Mouse (Mus musculus): Measurements from ENCODE around the gene Snx29. TPM values are rescaled to one million over a fixed set of nuclear protein-coding genes. Genes with fewer than 3 reads are reported as not detected.

Snx29 gene
- polyA plus RNA-seq, 1 experiment from 2014 or later = 15.3 TPM

- H3K9me3 ChIP-seq (ENCODE audit: control insufficient read depth, low read length) = no peaks in the 10 kb centered on the region
- no peak overlapping the region for H3K27ac ChIP-seq (ENCODE audit: low read depth, low read length)
- H3K36me3 ChIP-seq (ENCODE audit: control insufficient read depth, insufficient read depth, low read length) = no peaks in the 10 kb centered on the region
- DNase-seq (ENCODE audit: low spot score) = no peak
- WGBS = 71% methylated on average over 2 of the region's 2 CpGs
- ATAC-seq (ENCODE audit: low FRiP score) = no peak
- H3K4me1 ChIP-seq (replicated peaks; ENCODE audit: control insufficient read depth, insufficient read depth, low read length) = no peaks in the 10 kb centered on the region
- no peak overlapping the region for H3K4me2 ChIP-seq (replicated peaks; ENCODE audit: low read depth, low read length)
- no peak overlapping the region for H3K9ac ChIP-seq (ENCODE audit: low read depth, low read length)
- no peak overlapping the region for H3K4me3 ChIP-seq (ENCODE audit: low read depth, low read length)
- H3K27me3 ChIP-seq (ENCODE audit: control insufficient read depth, insufficient read depth, low read length) = no peaks in the 10 kb centered on the region
These were observed 403.2 kb downstream of the Snx29 start for GRCm38 (mm10) chr16:11725901-11726300.

GRCm38 (mm10) chr16:11727331-11727730 lies 404.6 kb downstream of the Snx29 start:
- H3K4me3 ChIP-seq (ENCODE audit: low read depth, low read length) = no peak overlapping the region
- WGBS = 96% methylated on average over 9 of the region's 9 CpGs
- DNase-seq (ENCODE audit: low spot score) = no peak

GRCm38 (mm10) chr16:11728131-11728530 lies 405.4 kb downstream of the Snx29 start:
- no peak for ATAC-seq (ENCODE audit: low FRiP score)

More at GRCm38 (mm10) chr16:11727331-11727730, 404.6 kb downstream of the Snx29 start:
- no peak overlapping the region for H3K9ac ChIP-seq (ENCODE audit: low read depth, low read length)
- no peak for ATAC-seq (ENCODE audit: low FRiP score)
- H3K36me3 ChIP-seq (ENCODE audit: control insufficient read depth, insufficient read depth, low read length) = no peaks in the 10 kb centered on the region
- no peaks in the 10 kb centered on the region for H3K27me3 ChIP-seq (ENCODE audit: control insufficient read depth, insufficient read depth, low read length)
- no peaks in the 10 kb centered on the region for H3K9me3 ChIP-seq (ENCODE audit: control insufficient read depth, low read length)
- H3K4me2 ChIP-seq (replicated peaks; ENCODE audit: low read depth, low read length) = no peak overlapping the region
- H3K4me1 ChIP-seq (replicated peaks; ENCODE audit: control insufficient read depth, insufficient read depth, low read length) = no peaks in the 10 kb centered on the region
- no peak overlapping the region for H3K27ac ChIP-seq (ENCODE audit: low read depth, low read length)

GRCm38 (mm10) chr16:11728627-11729026 lies 405.9 kb downstream of the Snx29 start:
- Histone ChIP-seq H3K4me1 (replicated peaks; ENCODE audit: control insufficient read depth, insufficient read depth, low read length) (no peaks in the 10 kb centered on the region), H3K9ac (ENCODE audit: low read depth, low read length) (no peak overlapping the region), H3K4me2 (replicated peaks; ENCODE audit: low read depth, low read length) (no peak overlapping the region), H3K27me3 (ENCODE audit: control insufficient read depth, insufficient read depth, low read length) (no peaks in the 10 kb centered on the region), H3K9me3 (ENCODE audit: control insufficient read depth, low read length) (no peaks in the 10 kb centered on the region), H3K36me3 (ENCODE audit: control insufficient read depth, insufficient read depth, low read length) (no peaks in the 10 kb centered on the region), H3K4me3 (ENCODE audit: low read depth, low read length) (no peak overlapping the region), H3K27ac (ENCODE audit: low read depth, low read length) (no peak overlapping the region)
- no peak for DNase-seq (ENCODE audit: low spot score)
- 79% methylated on average over 3 of the region's 3 CpGs for WGBS
- ATAC-seq (ENCODE audit: low FRiP score) = no peak

More at GRCm38 (mm10) chr16:11728131-11728530, 405.4 kb downstream of the Snx29 start:
- no peak for DNase-seq (ENCODE audit: low spot score)
- Histone ChIP-seq H3K4me3 (ENCODE audit: low read depth, low read length) (no peak overlapping the region), H3K9me3 (ENCODE audit: control insufficient read depth, low read length) (no peaks in the 10 kb centered on the region), H3K9ac (ENCODE audit: low read depth, low read length) (no peak overlapping the region), H3K27ac (ENCODE audit: low read depth, low read length) (no peak overlapping the region), H3K4me1 (replicated peaks; ENCODE audit: control insufficient read depth, insufficient read depth, low read length) (no peaks in the 10 kb centered on the region), H3K27me3 (ENCODE audit: control insufficient read depth, insufficient read depth, low read length) (no peaks in the 10 kb centered on the region), H3K4me2 (replicated peaks; ENCODE audit: low read depth, low read length) (no peak overlapping the region), H3K36me3 (ENCODE audit: control insufficient read depth, insufficient read depth, low read length) (no peaks in the 10 kb centered on the region)
- whole genome bisulfite sequencing = 81% methylated on average over 3 of the region's 3 CpGs

GRCm38 (mm10) chr16:11729111-11729510 lies 406.4 kb downstream of the Snx29 start:
- H3K9ac ChIP-seq (ENCODE audit: low read depth, low read length) = no peak overlapping the region
- no peaks in the 10 kb centered on the region for H3K36me3 ChIP-seq (ENCODE audit: control insufficient read depth, insufficient read depth, low read length)
- H3K27ac ChIP-seq (ENCODE audit: low read depth, low read length) = no peak overlapping the region
- no peak overlapping the region for H3K4me3 ChIP-seq (ENCODE audit: low read depth, low read length)
- no peak overlapping the region for H3K4me2 ChIP-seq (replicated peaks; ENCODE audit: low read depth, low read length)
- H3K9me3 ChIP-seq (ENCODE audit: control insufficient read depth, low read length) = no peaks in the 10 kb centered on the region
- no peak for DNase-seq (ENCODE audit: low spot score)
- no peak for ATAC-seq (ENCODE audit: low FRiP score)
- H3K4me1 ChIP-seq (replicated peaks; ENCODE audit: control insufficient read depth, insufficient read depth, low read length) = no peaks in the 10 kb centered on the region
- WGBS = 93% methylated on average over 6 of the region's 6 CpGs
- H3K27me3 ChIP-seq (ENCODE audit: control insufficient read depth, insufficient read depth, low read length) = no peaks in the 10 kb centered on the region

DNA sequence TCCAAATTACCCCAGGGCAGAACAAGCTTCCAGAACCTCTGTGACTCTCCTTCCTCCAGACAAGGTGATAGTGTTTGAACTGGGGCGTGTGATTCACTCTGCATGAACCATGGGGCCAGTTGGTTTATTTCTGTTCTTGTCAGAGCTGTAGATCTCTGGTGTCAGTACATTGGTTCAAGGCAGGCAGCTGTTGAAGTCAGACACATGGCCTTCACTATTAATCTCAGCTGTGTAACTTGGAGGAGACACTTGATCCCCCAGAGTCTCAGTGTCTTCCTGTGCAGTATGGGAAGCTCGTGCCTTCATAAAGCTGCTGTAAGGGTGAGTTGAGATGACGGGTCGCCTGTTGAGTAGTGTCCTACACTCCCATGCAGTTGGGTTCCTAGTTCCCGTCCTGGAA lies 407.1 kb downstream of the Snx29 start:
- H3K9ac ChIP-seq (ENCODE audit: low read depth, low read length) = no peak overlapping the region
- H3K4me2 ChIP-seq (replicated peaks; ENCODE audit: low read depth, low read length) = no peak overlapping the region
- ATAC-seq (ENCODE audit: low FRiP score) = no peak
- WGBS = 86% methylated on average over 5 of the region's 5 CpGs
- H3K9me3 ChIP-seq (ENCODE audit: control insufficient read depth, low read length) = no peaks in the 10 kb centered on the region
- H3K4me3 ChIP-seq (ENCODE audit: low read depth, low read length) = no peak overlapping the region
- H3K27me3 ChIP-seq (ENCODE audit: control insufficient read depth, insufficient read depth, low read length) = no peaks in the 10 kb centered on the region
- no peaks in the 10 kb centered on the region for H3K36me3 ChIP-seq (ENCODE audit: control insufficient read depth, insufficient read depth, low read length)
- no peaks in the 10 kb centered on the region for H3K4me1 ChIP-seq (replicated peaks; ENCODE audit: control insufficient read depth, insufficient read depth, low read length)
- no peak overlapping the region for H3K27ac ChIP-seq (ENCODE audit: low read depth, low read length)
- DNase-seq (ENCODE audit: low spot score) = no peak

DNA sequence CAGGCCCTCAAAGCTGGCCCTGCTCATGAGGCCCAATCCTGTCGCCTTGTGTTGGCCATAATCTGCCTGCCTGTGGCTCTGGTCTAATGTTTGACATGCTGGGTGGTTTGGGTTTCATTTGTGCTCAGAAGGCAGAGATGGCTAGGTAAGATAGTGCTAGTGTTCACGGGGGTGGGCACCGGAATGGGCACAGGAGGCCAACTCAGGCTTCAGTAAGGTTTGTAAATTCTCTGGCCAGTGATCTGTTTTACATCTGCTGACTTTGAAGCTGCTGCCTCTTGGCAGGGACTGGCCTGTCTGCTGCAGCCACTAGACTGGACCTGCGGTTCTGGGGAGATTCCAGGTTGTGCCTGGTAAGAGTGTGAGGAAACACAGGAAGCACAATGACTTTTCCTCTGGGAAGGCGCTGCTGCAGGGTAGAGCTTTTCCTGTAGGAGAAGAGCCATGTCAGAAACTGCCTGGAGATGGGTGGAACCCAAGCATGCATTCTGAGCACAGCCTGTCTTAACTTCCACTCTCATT lies 408.4 kb downstream of the Snx29 start:
- no peak overlapping the region for H3K27ac ChIP-seq (ENCODE audit: low read depth, low read length)
- no peak for ATAC-seq (ENCODE audit: low FRiP score)
- WGBS = 86% methylated on average over 5 of the region's 5 CpGs

GRCm38 (mm10) chr16:11738341-11738740 lies 415.6 kb downstream of the Snx29 start:
- Histone ChIP-seq H3K4me1 (replicated peaks; ENCODE audit: control insufficient read depth, insufficient read depth, low read length) (no peaks in the 10 kb centered on the region), H3K9ac (ENCODE audit: low read depth, low read length) (no peak overlapping the region), H3K36me3 (ENCODE audit: control insufficient read depth, insufficient read depth, low read length) (no peaks in the 10 kb centered on the region), H3K4me3 (ENCODE audit: low read depth, low read length) (no peak overlapping the region), H3K4me2 (replicated peaks; ENCODE audit: low read depth, low read length) (no peak overlapping the region), H3K27ac (ENCODE audit: low read depth, low read length) (no peak overlapping the region), H3K27me3 (ENCODE audit: control insufficient read depth, insufficient read depth, low read length) (no peaks in the 10 kb centered on the region), H3K9me3 (ENCODE audit: control insufficient read depth, low read length) (no peaks in the 10 kb centered on the region)
- ATAC-seq (ENCODE audit: low FRiP score) (no peak), DNase-seq (ENCODE audit: low spot score) (peak; percentile 36)
- WGBS = 57% methylated on average over 7 of the region's 7 CpGs

More for the DNA sequence above, 408.4 kb downstream of the Snx29 start:
- Histone ChIP-seq H3K4me2 (replicated peaks; ENCODE audit: low read depth, low read length) (no peak overlapping the region), H3K4me3 (ENCODE audit: low read depth, low read length) (no peak overlapping the region), H3K27me3 (ENCODE audit: control insufficient read depth, insufficient read depth, low read length) (no peaks in the 10 kb centered on the region), H3K36me3 (ENCODE audit: control insufficient read depth, insufficient read depth, low read length) (no peaks in the 10 kb centered on the region), H3K9ac (ENCODE audit: low read depth, low read length) (no peak overlapping the region), H3K4me1 (replicated peaks; ENCODE audit: control insufficient read depth, insufficient read depth, low read length) (no peaks in the 10 kb centered on the region), H3K9me3 (ENCODE audit: control insufficient read depth, low read length) (no peaks in the 10 kb centered on the region)
- DNase-seq (ENCODE audit: low spot score) = no peak

- Histone ChIP-seq H3K4me1 (replicated peaks; ENCODE audit: control insufficient read depth, insufficient read depth, low read length) (no peaks in the 10 kb centered on the region), H3K9me3 (ENCODE audit: control insufficient read depth, low read length) (no peaks in the 10 kb centered on the region), H3K27ac (ENCODE audit: low read depth, low read length) (no peak overlapping the region), H3K4me2 (replicated peaks; ENCODE audit: low read depth, low read length) (no peak overlapping the region), H3K4me3 (ENCODE audit: low read depth, low read length) (no peak overlapping the region), H3K9ac (ENCODE audit: low read depth, low read length) (no peak overlapping the region), H3K27me3 (ENCODE audit: control insufficient read depth, insufficient read depth, low read length) (no peaks in the 10 kb centered on the region), H3K36me3 (ENCODE audit: control insufficient read depth, insufficient read depth, low read length) (no peaks in the 10 kb centered on the region)
- DNase-seq (ENCODE audit: low spot score) (no peak), ATAC-seq (ENCODE audit: low FRiP score) (no peak)
- 87% methylated on average over 5 of the region's 5 CpGs for WGBS
These were observed 419.2 kb downstream of the Snx29 start for GRCm38 (mm10) chr16:11741951-11742350.

All from hindbrain, embryonic 11.5 days (tissue).